Mouse (Mus musculus) heart, embryonic 16.5 days (tissue): Measurements from ENCODE around the gene Pop7. TPM values are rescaled to one million over a fixed set of nuclear protein-coding genes. Genes with fewer than 3 reads are reported as not detected.
A peak's percentile ranks its signal among the peaks of the same experiment; 100 is the strongest.

Source experiments
- ATAC-seq: fragments of 200-750 bp; cut with Nextera tagmentation; replicated peaks from 2 replicates; pipeline ENCODE4 v1.8.0; 2017; ENCODE audit warnings: moderate number of reproducible peaks; ENCODE audit not compliant: insufficient read depth, low FRiP score; ENCODE audit errors: extremely low read depth
- H3K27ac ChIP-seq: fragments of 300-500 bp; sonication (generic); 2 replicates; pipeline ENCODE4 v1.5.1; 2014; ENCODE audit warnings: mild to moderate bottlenecking, low read length, control low read depth, moderate library complexity
- H3K27me3 ChIP-seq: fragments of 300-500 bp; sonication (generic); 2 replicates; pipeline ENCODE4 v1.6.1; 2014; ENCODE audit warnings: low read length, mixed read lengths; ENCODE audit not compliant: control insufficient read depth, insufficient read depth
- H3K36me3 ChIP-seq: fragments of 300-500 bp; sonication (generic); 2 replicates; pipeline ENCODE4 v1.6.1; 2014; ENCODE audit not compliant: control insufficient read depth, insufficient read depth
- H3K4me1 ChIP-seq: fragments of 300-500 bp; sonication (generic); 2 replicates; pipeline ENCODE4 v1.6.1; 2014; ENCODE audit warnings: low read length, mixed read lengths; ENCODE audit not compliant: control insufficient read depth, insufficient read depth
- H3K4me2 ChIP-seq: fragments of 300-500 bp; sonication (generic); 2 replicates; pipeline ENCODE4 v1.6.1; 2014; ENCODE audit warnings: low read depth, mild to moderate bottlenecking, control low read depth, low read length
- H3K4me3 ChIP-seq: fragments of 300-500 bp; sonication (generic); 2 replicates; pipeline ENCODE4 v1.5.1; 2014; ENCODE audit warnings: mild to moderate bottlenecking, control low read depth, low read length
- H3K9ac ChIP-seq: fragments of 300-500 bp; sonication (generic); 2 replicates; pipeline ENCODE4 v1.6.1; 2014; ENCODE audit warnings: low read length, control low read depth
- H3K9me3 ChIP-seq: fragments of 300-500 bp; sonication (generic); replicated peaks from 2 replicates; pipeline ENCODE4 v1.6.1; 2016; ENCODE audit warnings: low read length; ENCODE audit not compliant: control insufficient read depth
- WGBS: fragments of 180-500 bp; shearing (Covaris S2); extraction: QIAGEN DNeasy Blood & Tissue Kit; methylation state at CpG from one replicate; pipeline ENCODE4 v1.1.7; 2014; 5-methylcytosine and 5-hydroxymethylcytosine counted together
- polyA plus RNA-seq: library from polyadenylated mRNA; unstranded; fragments of >200 nt; fragmentation: Nextera tagmentation; extraction: Ambion mirVana; gene quantifications from 2 replicates; pipeline ENCODE4 v1.2.1, GENCODE M21; 2015

Pop7 gene
- polyA plus RNA-seq, 1 experiment from 2014 or later, result 43.3 TPM

- H3K9me3 ChIP-seq, result no peaks in the 10 kb centered on the region
- H3K27ac ChIP-seq, result no peak overlapping the region
- H3K27me3 ChIP-seq, result no peaks in the 10 kb centered on the region
- H3K9ac ChIP-seq, result no peak overlapping the region
- peaks cover 4% of the 10 kb centered on the region for H3K4me1 ChIP-seq
- no peak overlapping the region for H3K4me3 ChIP-seq
- WGBS, result 86% methylated on average over 23 of the region's 25 CpGs
- no peak overlapping the region for H3K4me2 ChIP-seq
- no peak for ATAC-seq
- H3K36me3 ChIP-seq, result peaks cover 80% of the 10 kb centered on the region
These were observed 21.3 kb upstream of the Pop7 start for GRCm38 (mm10) chr5:137523396-137524250.

- no peak for ATAC-seq
- WGBS, result 78% methylated on average over 11 of the region's 11 CpGs
- no peaks in the 10 kb centered on the region for H3K27me3 ChIP-seq
- H3K4me1 ChIP-seq, result peaks cover 4% of the 10 kb centered on the region
- H3K4me2 ChIP-seq, result no peak overlapping the region
- no peak overlapping the region for H3K27ac ChIP-seq
- H3K9ac ChIP-seq, result no peak overlapping the region
- H3K4me3 ChIP-seq, result no peak overlapping the region
- no peaks in the 10 kb centered on the region for H3K9me3 ChIP-seq
- peaks cover 72% of the 10 kb centered on the region for H3K36me3 ChIP-seq
These were observed 20.4 kb upstream of the Pop7 start for GRCm38 (mm10) chr5:137522711-137523110.

GRCm38 (mm10) chr5:137521861-137522260 lies 19.5 kb upstream of the Pop7 start:
- Histone ChIP-seq H3K36me3 (peaks cover 66% of the 10 kb centered on the region), H3K4me3 (no peak overlapping the region), H3K27me3 (no peaks in the 10 kb centered on the region), H3K4me2 (no peak overlapping the region), H3K9ac (no peak overlapping the region), H3K4me1 (peaks cover 4% of the 10 kb centered on the region), H3K9me3 (no peaks in the 10 kb centered on the region), H3K27ac (no peak overlapping the region)
- no peak for ATAC-seq
- 80% methylated on average over 9 of the region's 9 CpGs for WGBS

- H3K27ac ChIP-seq, result no peak overlapping the region
- no peaks in the 10 kb centered on the region for H3K4me1 ChIP-seq
- no peak overlapping the region for H3K4me3 ChIP-seq
- no peaks in the 10 kb centered on the region for H3K27me3 ChIP-seq
- no peak overlapping the region for H3K9ac ChIP-seq
- H3K4me2 ChIP-seq, result no peak overlapping the region
- H3K9me3 ChIP-seq, result no peaks in the 10 kb centered on the region
- no peak for ATAC-seq
- H3K36me3 ChIP-seq, result peaks cover 57% of the 10 kb centered on the region
- 90% methylated on average over 27 of the region's 27 CpGs for WGBS
These were observed 17.6 kb upstream of the Pop7 start for GRCm38 (mm10) chr5:137519691-137520550.

- WGBS, result 73% methylated on average over 5 of the region's 5 CpGs
- H3K9ac ChIP-seq, result no peak within 1 kb of the TSS
- H3K9me3 ChIP-seq, result no peaks in the 10 kb centered on the region
- H3K4me2 ChIP-seq, result no peak within 1 kb of the TSS
- no peak within 1 kb of the TSS for H3K27ac ChIP-seq
- no peak within 1 kb of the TSS for H3K4me3 ChIP-seq
- ATAC-seq, result no peak
- peaks cover 10% of the 10 kb centered on the region for H3K4me1 ChIP-seq
- no peaks in the 10 kb centered on the region for H3K27me3 ChIP-seq
- H3K36me3 ChIP-seq, result peaks cover 44% of the 10 kb centered on the region
These were observed 16.1 kb upstream of the Pop7 start, which contains the start of gene Gigyf1 for GRCm38 (mm10) chr5:137518436-137518835. Gene Gigyf1, plus strand, starts transcription at chr5:137518548.

GRCm38 (mm10) chr5:137514811-137515210 lies 12.5 kb upstream of the Pop7 start:
- peaks cover 32% of the 10 kb centered on the region for H3K4me1 ChIP-seq
- 68% methylated on average over 3 of the region's 3 CpGs for WGBS
- H3K27me3 ChIP-seq, result no peaks in the 10 kb centered on the region
- no peaks in the 10 kb centered on the region for H3K9me3 ChIP-seq
- H3K36me3 ChIP-seq, result peaks cover 13% of the 10 kb centered on the region; the same call in 1 of the 2 replicates
- no peak overlapping the region for H3K4me2 ChIP-seq
- no peak overlapping the region for H3K27ac ChIP-seq
- ATAC-seq, result no peak
- H3K4me3 ChIP-seq, result no peak overlapping the region
- H3K9ac ChIP-seq, result no peak overlapping the region

- no peaks in the 10 kb centered on the region for H3K27me3 ChIP-seq
- H3K4me1 ChIP-seq, result peaks cover 35% of the 10 kb centered on the region
- WGBS, result 74% methylated on average over 12 of the region's 12 CpGs
- H3K9me3 ChIP-seq, result no peaks in the 10 kb centered on the region
- H3K9ac ChIP-seq, result no peak overlapping the region
- ATAC-seq, result no peak
- H3K4me3 ChIP-seq, result no peak overlapping the region
- H3K4me2 ChIP-seq, result no peak overlapping the region
- no peak overlapping the region for H3K27ac ChIP-seq
- H3K36me3 ChIP-seq, result peaks cover 6% of the 10 kb centered on the region; the same call in 1 of the 2 replicates
These were observed 11.8 kb upstream of the Pop7 start for GRCm38 (mm10) chr5:137513951-137514721.

- Histone ChIP-seq H3K9ac (0 out of 2 replicates have a peak overlapping the region, but pooled peaks have one; percentile 13), H3K4me3 (no peak overlapping the region), H3K27me3 (no peaks in the 10 kb centered on the region), H3K4me2 (no peak overlapping the region), H3K9me3 (no peaks in the 10 kb centered on the region), H3K4me1 (peaks cover 35% of the 10 kb centered on the region), H3K36me3 (no peaks in the 10 kb centered on the region), H3K27ac (no peak overlapping the region)
- no peak for ATAC-seq
- WGBS, result 75% methylated on average over 11 of the region's 11 CpGs
These were observed 10.8 kb upstream of the Pop7 start for GRCm38 (mm10) chr5:137512847-137513794.
